Mouse (Mus musculus) small intestine, adult 2 months (tissue): ENCODE data around the gene Cnih4. TPM values are rescaled to one million over a fixed set of nuclear protein-coding genes. Genes with fewer than 3 reads are reported as not detected.

Experiments used
- H3K27ac ChIP-seq: fragments of 200-500 bp; 2 replicates; pipeline ENCODE4 v1.5.1; 2012; ENCODE audit warnings: low read depth, low read length, control low read depth, inconsistent platforms; ENCODE audit not compliant: insufficient read depth
- H3K27me3 ChIP-seq: fragments of 200-500 bp; 2 replicates; pipeline ENCODE4 v1.6.1; 2012; ENCODE audit warnings: mild to moderate bottlenecking, moderate library complexity, low read length, inconsistent platforms; ENCODE audit not compliant: control insufficient read depth, insufficient read depth
- H3K36me3 ChIP-seq: fragments of 200-500 bp; 2 replicates; pipeline ENCODE4 v1.6.1; 2012; ENCODE audit warnings: mild to moderate bottlenecking, low read length, control low read depth, inconsistent platforms; ENCODE audit not compliant: control insufficient read depth, insufficient read depth
- H3K4me1 ChIP-seq: fragments of 200-500 bp; 2 replicates; pipeline ENCODE4 v1.6.1; 2012; ENCODE audit warnings: low read length, inconsistent platforms, mixed read lengths; ENCODE audit not compliant: control insufficient read depth, insufficient read depth, insufficient read length
- H3K4me3 ChIP-seq: fragments of 200-500 bp; 2 replicates; pipeline ENCODE4 v1.5.1; 2012; ENCODE audit warnings: low read depth, mild to moderate bottlenecking, control low read depth, inconsistent platforms, low read length, moderate library complexity
- CTCF ChIP-seq: fragments of 200-500 bp; IDR thresholded peaks from 2 replicates; pipeline ENCODE4 v1.5.1; 2012; ENCODE audit warnings: low read depth, mild to moderate bottlenecking, control low read depth, inconsistent platforms, low read length, moderate library complexity, mixed read lengths; ENCODE audit not compliant: insufficient replicate concordance, insufficient read length; ENCODE audit errors: extremely low read depth
- POLR2A ChIP-seq: fragments of 200-500 bp; IDR thresholded peaks from 2 replicates; pipeline ENCODE4 v1.6.1; 2012; ENCODE audit warnings: low read depth, mild to moderate bottlenecking, control low read depth, inconsistent platforms, low read length, moderate library complexity
- WGBS: fragments of 180-500 bp; shearing (Covaris S2); methylation state at CpG from one replicate; pipeline ENCODE4 v1.1.7; 2018; 5-methylcytosine and 5-hydroxymethylcytosine counted together
- polyA plus RNA-seq: library from polyadenylated mRNA; depleted of rRNA; stranded (reverse); fragments of >200 nt; gene quantifications from 2 replicates; pipeline ENCODE4 v1.2.3, GENCODE M21; 2012; rRNA removed

Cnih4 gene
- polyA plus RNA-seq, 1 experiment = 19.6 TPM

GRCm38 (mm10) chr1:181210601-181211402 lies 66.3 kb downstream of the Cnih4 start:
- TF ChIP-seq POLR2A (no peak), CTCF (no peak)

GRCm38 (mm10) chr1:181211403-181211919 lies 67.0 kb downstream of the Cnih4 start:
- TF ChIP-seq CTCF (no peak), POLR2A (no peak)
- H3K27ac ChIP-seq = no peak overlapping the region
- WGBS = under 1% methylated on average over 44 of the region's 72 CpGs

More at GRCm38 (mm10) chr1:181210601-181211402, 66.3 kb downstream of the Cnih4 start:
- Histone ChIP-seq H3K36me3 (peaks cover 11% of the 10 kb centered on the region), H3K4me1 (peaks cover 9% of the 10 kb centered on the region; the same call in 1 of the 2 replicates), H3K4me3 (peak overlapping the region; percentile 100), H3K27me3 (no peaks in the 10 kb centered on the region), H3K27ac (peak overlapping the region; percentile 68)
- under 1% methylated on average over 53 of the region's 56 CpGs for WGBS

GRCm38 (mm10) chr1:181211920-181212633 lies 67.6 kb downstream of the Cnih4 start, which contains the start of gene Wdr26:
Wdr26 (minus strand) TSS chr1:181212001.
- Histone ChIP-seq H3K36me3 (peaks cover 5% of the 10 kb centered on the region), H3K4me3 (peak within 1 kb of the TSS; percentile 100), H3K4me1 (peaks cover 9% of the 10 kb centered on the region; the same call in 1 of the 2 replicates), H3K27ac (peak within 1 kb of the TSS; percentile 68), H3K27me3 (no peaks in the 10 kb centered on the region)
- TF ChIP-seq CTCF = no peak
- peak; percentile 76 for TF ChIP-seq POLR2A
- under 1% methylated on average over 54 of the region's 54 CpGs for WGBS

More at GRCm38 (mm10) chr1:181211403-181211919, 67.0 kb downstream of the Cnih4 start:
- peaks cover 9% of the 10 kb centered on the region; the same call in 1 of the 2 replicates for H3K4me1 ChIP-seq
- peak overlapping the region; percentile 100 for H3K4me3 ChIP-seq
- peaks cover 11% of the 10 kb centered on the region for H3K36me3 ChIP-seq
- no peaks in the 10 kb centered on the region for H3K27me3 ChIP-seq

GRCm38 (mm10) chr1:181214296-181215035 lies 70.0 kb downstream of the Cnih4 start:
- H3K4me3 ChIP-seq = no peak overlapping the region
- H3K27me3 ChIP-seq = no peaks in the 10 kb centered on the region
- 88% methylated on average over 8 of the region's 8 CpGs for WGBS
- no peaks in the 10 kb centered on the region for H3K36me3 ChIP-seq
- no peak for TF ChIP-seq POLR2A
- no peak for TF ChIP-seq CTCF
- H3K27ac ChIP-seq = no peak overlapping the region
- peaks cover 7% of the 10 kb centered on the region; the same call in 1 of the 2 replicates for H3K4me1 ChIP-seq

- TF ChIP-seq POLR2A (no peak), CTCF (no peak)
- Histone ChIP-seq H3K27ac (no peak overlapping the region), H3K4me3 (no peak overlapping the region), H3K36me3 (no peaks in the 10 kb centered on the region), H3K4me1 (peaks cover 3% of the 10 kb centered on the region; the same call in 1 of the 2 replicates), H3K27me3 (no peaks in the 10 kb centered on the region)
- WGBS = 84% methylated on average over 4 of the region's 4 CpGs
Observed at GRCm38 (mm10) chr1:181216315-181216714, 71.8 kb downstream of the Cnih4 start.

Other genes starting within 250 kb of the Cnih4 start
- gene Pycr2, start 240.4 kb upstream of the Cnih4 start, polyA plus RNA-seq = 21.8 and 23.2 TPM in 2 replicates
- gene Lefty1, start 209.7 kb upstream of the Cnih4 start, polyA plus RNA-seq = 6.3 and 7.1 TPM in 2 replicates
- gene Tmem63a, start 202.3 kb upstream of the Cnih4 start, polyA plus RNA-seq = 23.5 and 31.9 TPM in 2 replicates
- gene Ephx1, start 123.8 kb upstream of the Cnih4 start, polyA plus RNA-seq = 10.0 and 10.6 TPM in 2 replicates
- gene 9130409I23Rik, start 93.5 kb upstream of the Cnih4 start, polyA plus RNA-seq = not detected in 2 replicates
- gene Nvl, start 489 bp upstream of the Cnih4 start, polyA plus RNA-seq = 2.4 and 3.4 TPM in 2 replicates
- 9.6 and 19.6 TPM in 2 replicates for gene Wdr26, start 67.3 kb downstream of the Cnih4 start, polyA plus RNA-seq
- gene Cnih3, start 207.9 kb downstream of the Cnih4 start, polyA plus RNA-seq = 0.08 and 0.10 TPM in 2 replicates